Mouse (Mus musculus): ENCODE data around the gene Srp68. TPM values are rescaled to one million over a fixed set of nuclear protein-coding genes. Genes with fewer than 3 reads are reported as not detected.

Srp68 gene
- 81.9 TPM for polyA plus RNA-seq (2012; fragmentation: generic; extraction: Trizol)
- long read RNA-seq, experiment 1, transcript Srp68-201 (16 exons, 2,526 nt), result major isoform, 38 of 61 reads
- long read RNA-seq, experiment 1, partial matches to known transcripts, result 18 of 61 reads
- long read RNA-seq, experiment 1, other reads (novel, unspliced or antisense), result 5 of 61 reads
- long read RNA-seq, experiment 2, transcript Srp68-201 (16 exons, 2,526 nt), result major isoform, 413 of 454 reads
- long read RNA-seq, experiment 2, partial matches to known transcripts, result 10 of 454 reads
- long read RNA-seq, experiment 2, other reads (novel, unspliced or antisense), result 31 of 454 reads

GRCm38 (mm10) chr11:116274045-116274666 lies at the start of gene Srp68:
TSS of gene Srp68 (minus strand) at chr11:116274217.
- peaks cover 27% of the 10 kb centered on the region for H3K36me3 ChIP-seq (ENCODE audit: control insufficient read depth, insufficient read depth)
- peaks cover 42% of the 10 kb centered on the region for H3K79me3 ChIP-seq (ENCODE audit: low read depth)
- peak within 1 kb of the TSS; percentile 86 for H3ac ChIP-seq (ENCODE audit: control insufficient read depth, insufficient read length, low read depth)
- TF ChIP-seq MAX (IDR thresholded peaks at IDR 0.05) (peak; percentile 59), USF1 (IDR thresholded peaks at IDR 0.05; ENCODE audit: low read depth) (peak; percentile 84), FOSL1 (IDR thresholded peaks at IDR 0.05; ENCODE audit: insufficient read depth, low read length, poor library complexity, severe bottlenecking) (no peak)
- peaks cover 61% of the 10 kb centered on the region for H3K79me2 ChIP-seq (ENCODE audit: control insufficient read depth, insufficient read depth)
- H3K27me3 ChIP-seq (ENCODE audit: control insufficient read depth, insufficient read depth, insufficient read length), result no peaks in the 10 kb centered on the region
- H3K4me3 ChIP-seq (ENCODE audit: insufficient read depth, poor library complexity, severe bottlenecking), result peak within 1 kb of the TSS; percentile 82

DNA sequence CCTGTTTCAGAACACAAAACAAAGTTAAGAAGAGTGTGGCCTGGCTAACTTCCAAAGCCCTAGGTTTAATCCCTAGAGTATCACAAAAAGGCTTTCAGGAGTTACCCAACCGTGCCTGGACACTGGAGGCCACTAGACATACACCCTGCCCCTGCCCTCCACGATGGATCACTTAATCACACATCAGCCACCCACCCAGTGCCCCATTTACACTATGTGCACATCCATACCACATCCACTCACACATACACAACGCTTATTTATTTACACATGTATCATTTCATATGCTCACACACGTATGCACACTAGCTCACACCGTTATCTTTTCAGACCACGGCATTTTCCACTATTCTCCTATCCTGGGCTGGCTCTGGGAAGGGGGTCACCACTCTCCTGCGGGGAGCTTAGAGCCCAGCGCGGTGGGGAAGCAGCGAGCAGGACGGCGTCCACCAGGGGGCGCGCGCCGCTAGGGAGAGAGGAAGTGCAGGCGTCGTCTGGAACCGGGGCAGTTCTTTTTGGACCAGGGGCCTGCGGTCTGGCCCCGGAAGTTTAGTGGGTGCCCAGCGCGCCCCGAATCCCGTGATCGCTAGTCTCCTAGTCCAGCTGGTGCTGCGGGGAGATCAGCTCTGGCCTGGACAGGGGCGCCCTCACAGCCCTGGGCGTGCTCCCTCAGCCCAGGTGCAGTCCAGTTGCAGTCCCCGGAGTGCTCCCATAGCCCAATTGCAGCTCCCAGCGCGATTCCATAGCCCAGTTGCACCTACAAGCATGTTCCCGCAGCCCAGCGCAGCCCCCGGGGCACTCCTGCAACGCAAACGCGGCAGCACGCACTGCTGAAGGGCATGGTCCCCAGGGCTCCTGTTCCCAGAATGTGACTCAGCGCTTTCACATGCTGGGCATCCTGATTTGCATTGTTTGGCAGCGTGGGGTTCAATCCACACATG lies 45.0 kb upstream of the Srp68 start:
- Histone ChIP-seq H3K27me3 (ENCODE audit: control insufficient read depth, insufficient read depth, insufficient read length) (no peaks in the 10 kb centered on the region), H3ac (ENCODE audit: control insufficient read depth, insufficient read length, low read depth) (peak overlapping the region; percentile 61), H3K79me3 (ENCODE audit: low read depth) (no peaks in the 10 kb centered on the region), H3K79me2 (ENCODE audit: control insufficient read depth, insufficient read depth) (no peaks in the 10 kb centered on the region), H3K36me3 (ENCODE audit: control insufficient read depth, insufficient read depth) (no peaks in the 10 kb centered on the region), H3K4me3 (ENCODE audit: insufficient read depth, poor library complexity, severe bottlenecking) (peak overlapping the region; percentile 27)
- TF ChIP-seq MYOG (IDR thresholded peaks at IDR 0.05; ENCODE audit: control insufficient read depth, extremely low read depth, insufficient read length) (no peak), USF1 (IDR thresholded peaks at IDR 0.05; ENCODE audit: low read depth) (no peak), MAX (IDR thresholded peaks at IDR 0.05) (peak; percentile 60), CTCF (IDR thresholded peaks at IDR 0.05; ENCODE audit: control insufficient read depth, insufficient read depth, insufficient read length) (peak; percentile 97), CEBPB (IDR thresholded peaks at IDR 0.05; ENCODE audit: low read depth) (no peak), FOSL1 (IDR thresholded peaks at IDR 0.05; ENCODE audit: insufficient read depth, low read length, poor library complexity, severe bottlenecking) (no peak), MYOD1 (IDR thresholded peaks at IDR 0.05; ENCODE audit: control insufficient read depth, insufficient read length, low read depth) (no peak)

GRCm38 (mm10) chr11:116312359-116312758 lies 38.3 kb upstream of the Srp68 start:
- no peak overlapping the region for H3ac ChIP-seq (ENCODE audit: control insufficient read depth, insufficient read length, low read depth)
- H3K27me3 ChIP-seq (ENCODE audit: control insufficient read depth, insufficient read depth, insufficient read length), result no peaks in the 10 kb centered on the region
- no peaks in the 10 kb centered on the region for H3K79me3 ChIP-seq (ENCODE audit: low read depth)
- no peak overlapping the region for H3K4me3 ChIP-seq (ENCODE audit: insufficient read depth, poor library complexity, severe bottlenecking)
- no peak for TF ChIP-seq CTCF (IDR thresholded peaks at IDR 0.05; ENCODE audit: control insufficient read depth, insufficient read depth, insufficient read length)
- no peaks in the 10 kb centered on the region for H3K36me3 ChIP-seq (ENCODE audit: control insufficient read depth, insufficient read depth)
- H3K79me2 ChIP-seq (ENCODE audit: control insufficient read depth, insufficient read depth), result no peaks in the 10 kb centered on the region

DNA sequence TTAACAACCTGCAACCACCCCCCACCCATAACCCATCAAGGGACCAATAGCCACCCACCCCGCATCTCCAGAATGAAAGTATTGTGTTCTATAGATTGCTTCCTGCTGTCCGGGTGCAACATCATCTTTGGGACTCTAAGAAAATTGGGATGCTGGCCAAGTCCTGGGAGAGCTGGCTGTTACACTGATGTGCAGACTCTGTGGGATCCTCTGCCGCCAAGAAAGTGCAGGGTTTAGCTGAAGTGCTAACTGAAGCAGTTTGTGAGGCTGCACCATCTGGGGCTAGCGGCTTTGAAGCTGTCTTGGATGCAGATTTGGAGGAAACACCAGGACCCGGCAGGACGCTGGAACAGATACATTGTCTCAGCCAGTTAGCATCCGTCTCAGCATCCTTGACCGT lies 37.2 kb upstream of the Srp68 start:
- H3K36me3 ChIP-seq (ENCODE audit: control insufficient read depth, insufficient read depth), result no peaks in the 10 kb centered on the region
- H3K79me3 ChIP-seq (ENCODE audit: low read depth), result no peaks in the 10 kb centered on the region
- no peaks in the 10 kb centered on the region for H3K27me3 ChIP-seq (ENCODE audit: control insufficient read depth, insufficient read depth, insufficient read length)
- no peak overlapping the region for H3ac ChIP-seq (ENCODE audit: control insufficient read depth, insufficient read length, low read depth)
- no peak overlapping the region for H3K4me3 ChIP-seq (ENCODE audit: insufficient read depth, poor library complexity, severe bottlenecking)
- H3K79me2 ChIP-seq (ENCODE audit: control insufficient read depth, insufficient read depth), result peaks cover 4% of the 10 kb centered on the region
- TF ChIP-seq CEBPB (IDR thresholded peaks at IDR 0.05; ENCODE audit: low read depth), result no peak
- no peak for TF ChIP-seq MYOD1 (IDR thresholded peaks at IDR 0.05; ENCODE audit: control insufficient read depth, insufficient read length, low read depth)
- no peak for TF ChIP-seq MAX (IDR thresholded peaks at IDR 0.05)
- no peak for TF ChIP-seq FOSL1 (IDR thresholded peaks at IDR 0.05; ENCODE audit: insufficient read depth, low read length, poor library complexity, severe bottlenecking)
- no peak for TF ChIP-seq CTCF (IDR thresholded peaks at IDR 0.05; ENCODE audit: control insufficient read depth, insufficient read depth, insufficient read length)
- TF ChIP-seq MYOG (IDR thresholded peaks at IDR 0.05; ENCODE audit: control insufficient read depth, extremely low read depth, insufficient read length), result no peak
- no peak for TF ChIP-seq USF1 (IDR thresholded peaks at IDR 0.05; ENCODE audit: low read depth)

DNA sequence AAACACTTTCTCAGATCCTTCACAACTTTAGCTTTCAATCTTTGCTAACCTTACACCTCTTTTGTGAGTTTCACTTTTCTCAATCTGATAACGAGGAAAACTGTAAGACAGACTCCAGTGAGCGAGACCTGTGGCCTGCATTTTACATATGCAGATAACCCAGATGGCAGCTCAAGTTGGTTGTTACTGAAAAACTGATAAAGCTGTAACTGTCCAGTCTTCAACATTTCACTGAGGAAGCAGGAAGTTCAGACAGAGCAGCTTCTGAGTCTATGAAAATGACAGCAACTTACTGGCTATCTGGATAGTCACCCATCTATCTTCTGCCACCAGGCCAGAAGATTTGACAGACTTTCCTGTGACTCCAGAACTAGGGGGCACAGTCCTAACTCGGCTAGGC lies 35.6 kb upstream of the Srp68 start:
- TF ChIP-seq FOSL1 (IDR thresholded peaks at IDR 0.05; ENCODE audit: insufficient read depth, low read length, poor library complexity, severe bottlenecking) (no peak), MAX (IDR thresholded peaks at IDR 0.05) (no peak), CTCF (IDR thresholded peaks at IDR 0.05; ENCODE audit: control insufficient read depth, insufficient read depth, insufficient read length) (no peak), MYOG (IDR thresholded peaks at IDR 0.05; ENCODE audit: control insufficient read depth, extremely low read depth, insufficient read length) (no peak), CEBPB (IDR thresholded peaks at IDR 0.05; ENCODE audit: low read depth) (no peak), USF1 (IDR thresholded peaks at IDR 0.05; ENCODE audit: low read depth) (no peak), MYOD1 (IDR thresholded peaks at IDR 0.05; ENCODE audit: control insufficient read depth, insufficient read length, low read depth) (no peak)
- Histone ChIP-seq H3ac (ENCODE audit: control insufficient read depth, insufficient read length, low read depth) (no peak overlapping the region), H3K4me3 (ENCODE audit: insufficient read depth, poor library complexity, severe bottlenecking) (no peak overlapping the region), H3K79me2 (ENCODE audit: control insufficient read depth, insufficient read depth) (peaks cover 19% of the 10 kb centered on the region), H3K36me3 (ENCODE audit: control insufficient read depth, insufficient read depth) (peaks cover 8% of the 10 kb centered on the region), H3K27me3 (ENCODE audit: control insufficient read depth, insufficient read depth, insufficient read length) (no peaks in the 10 kb centered on the region), H3K79me3 (ENCODE audit: low read depth) (peaks cover 8% of the 10 kb centered on the region)

Data from C2C12 (cell line).